Mouse (Mus musculus) CH12F3 (cell line): ENCODE measurements around the gene Lztr1.
"Not testable (repeated sequence)": the region's sequence is repeated elsewhere in the genome, so short reads cannot be mapped to it uniquely, and the experiment has no call there.

ENCODE experiments used
- in situ Hi-C: fragments of 300-500 bp; cut with MboI; formaldehyde crosslinking; loops from 2 replicates; pipeline ENCODE4 v1.14.3; 2020; ENCODE audit warnings: low sequenced_read_pairs

Gene Lztr1

DNA sequence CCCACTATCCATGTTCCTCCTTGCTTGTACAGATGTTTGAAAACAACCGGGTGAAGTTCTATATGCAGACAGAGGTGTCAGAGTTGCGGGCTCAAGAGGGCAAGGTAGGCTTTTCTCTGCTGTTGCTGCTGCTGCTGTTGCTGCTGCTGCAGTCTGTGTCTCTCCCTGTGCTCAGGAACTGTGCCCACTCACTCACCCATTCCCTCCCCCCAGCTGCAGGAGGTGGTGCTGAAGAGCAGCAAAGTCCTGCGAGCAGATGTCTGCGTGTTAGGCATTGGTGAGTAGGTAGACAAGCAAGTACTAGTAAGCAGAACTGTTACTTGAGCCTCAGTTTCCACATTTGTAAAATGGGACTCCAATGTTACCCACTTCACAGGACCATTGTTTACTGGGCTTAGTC lies 5.8 kb upstream of the Lztr1 start:
- in situ Hi-C loops = no loop called here

DNA sequence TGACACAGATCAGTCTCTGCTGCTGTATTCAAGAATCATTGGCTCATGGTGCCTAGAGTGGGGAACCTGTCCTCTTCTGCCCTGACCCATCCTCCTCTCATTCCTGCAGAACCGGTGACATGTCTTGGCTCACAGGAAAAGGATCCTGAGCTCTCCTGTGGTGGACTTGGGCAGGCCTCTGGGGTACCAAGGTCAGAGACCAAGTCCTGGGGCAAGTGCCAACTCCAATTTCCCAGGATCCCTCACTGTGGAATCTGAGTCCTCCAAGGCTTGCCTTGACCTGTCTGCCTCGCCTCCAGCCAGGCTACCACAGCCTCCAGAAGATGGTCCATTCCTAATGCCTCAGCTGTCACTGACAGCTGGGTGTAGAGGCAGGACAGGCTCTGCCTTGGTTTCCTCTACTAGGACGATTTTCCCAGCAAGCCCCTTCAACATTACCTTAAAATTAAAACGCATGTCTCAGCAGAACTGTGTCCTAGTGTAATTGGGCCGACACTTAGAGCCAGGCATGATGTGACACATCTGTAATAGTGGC lies 1.4 kb upstream of the Lztr1 start:
- in situ Hi-C loops = no loop called here

DNA sequence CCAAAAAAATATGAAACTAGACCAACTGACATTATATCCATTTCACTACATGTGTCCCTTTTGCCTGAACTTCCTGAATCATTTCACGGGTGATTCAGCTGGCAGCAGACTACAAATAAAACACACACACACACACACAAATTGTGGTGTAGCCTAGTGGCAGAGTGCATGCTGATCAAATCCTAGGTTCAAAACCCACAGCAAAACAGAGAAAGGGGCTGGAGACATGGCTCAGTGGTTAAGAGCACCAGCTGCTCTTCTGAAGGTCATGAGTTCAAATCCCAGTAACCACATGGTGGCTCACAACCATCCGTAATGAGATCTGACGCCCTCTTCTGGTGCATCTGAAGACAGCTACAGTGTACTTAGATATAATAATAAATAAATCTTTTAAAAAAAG lies 457 bp upstream of the Lztr1 start:
- in situ Hi-C loops = not testable (repeated sequence)

DNA sequence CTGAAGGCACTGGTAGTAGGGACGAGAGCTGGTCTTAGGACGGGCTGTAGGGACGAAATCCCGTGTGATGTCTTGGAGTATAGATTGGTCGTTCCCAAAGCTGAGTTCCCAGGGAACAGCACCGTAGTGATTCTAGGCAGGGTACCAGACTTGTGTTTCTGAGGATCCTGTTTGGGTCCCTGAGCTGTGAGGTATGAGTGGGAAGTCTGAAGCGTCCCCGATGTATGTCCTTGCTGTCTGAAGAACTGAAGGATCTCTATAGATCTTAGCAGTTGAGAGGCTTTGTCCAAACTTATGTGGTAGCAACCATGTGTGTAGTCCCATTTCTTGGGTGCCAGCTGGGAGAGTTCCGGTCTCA lies 731 bp downstream of the Lztr1 start:
- in situ Hi-C loops = no loop called here

DNA sequence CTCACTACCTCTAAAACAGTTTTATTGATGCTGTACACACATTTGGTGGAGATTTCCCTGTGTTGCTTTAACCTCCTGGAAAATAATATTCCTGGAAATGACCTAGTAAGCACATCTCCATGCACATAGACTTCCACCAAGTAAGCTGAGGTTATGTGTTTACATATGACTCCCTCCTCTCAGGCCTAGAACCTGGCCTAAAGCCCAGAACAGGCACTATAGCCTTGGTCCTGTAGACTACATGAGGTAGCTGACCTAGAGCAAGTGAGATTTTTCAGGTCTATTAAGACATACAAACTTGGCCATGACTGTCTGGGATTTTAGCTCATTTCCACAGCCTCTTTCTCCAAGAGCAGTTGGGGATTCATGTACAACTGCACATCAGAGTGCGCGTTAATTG lies 1.7 kb downstream of the Lztr1 start:
- in situ Hi-C loops = no loop called here

DNA sequence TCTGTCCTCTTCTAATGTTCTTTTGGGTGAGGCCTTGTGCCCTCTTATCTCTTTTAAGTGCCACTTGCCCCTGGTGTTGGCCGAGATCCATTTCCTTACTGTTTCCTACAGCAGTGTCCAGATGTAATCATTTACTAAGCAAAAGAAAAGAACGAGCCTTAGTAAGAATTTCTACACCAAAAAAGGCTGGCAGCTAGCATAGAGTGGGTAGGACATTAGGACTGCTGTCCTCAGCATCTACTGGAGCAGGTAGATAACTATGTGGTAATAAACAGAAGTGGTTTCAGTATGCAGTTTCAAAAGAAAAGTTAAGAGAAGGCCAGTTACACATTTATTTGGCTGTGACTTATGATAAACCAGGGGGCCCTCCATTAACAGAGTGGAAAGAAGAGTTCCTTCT lies 2.2 kb downstream of the Lztr1 start:
- in situ Hi-C loops = no loop called here

DNA sequence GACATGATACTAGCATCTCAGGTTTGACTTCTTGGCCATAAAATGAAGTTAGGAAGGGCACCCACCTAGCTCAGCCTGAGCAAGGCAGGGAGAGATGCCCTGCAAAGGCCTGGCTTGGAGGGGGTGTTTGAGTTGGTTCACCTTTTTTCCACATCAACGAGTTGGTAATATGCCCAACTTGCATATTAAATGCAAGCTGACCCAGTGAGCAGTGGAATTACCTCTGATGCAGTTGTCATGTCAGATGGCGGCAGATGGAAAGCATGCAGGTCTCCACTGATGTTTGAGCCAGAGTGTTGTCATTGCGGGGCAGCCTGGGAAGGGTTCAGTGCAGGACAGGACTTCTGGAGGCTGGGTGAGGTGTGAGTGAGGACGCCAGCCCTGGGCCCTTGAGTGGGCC lies 2.9 kb downstream of the Lztr1 start:
- in situ Hi-C loops = no loop called here

DNA sequence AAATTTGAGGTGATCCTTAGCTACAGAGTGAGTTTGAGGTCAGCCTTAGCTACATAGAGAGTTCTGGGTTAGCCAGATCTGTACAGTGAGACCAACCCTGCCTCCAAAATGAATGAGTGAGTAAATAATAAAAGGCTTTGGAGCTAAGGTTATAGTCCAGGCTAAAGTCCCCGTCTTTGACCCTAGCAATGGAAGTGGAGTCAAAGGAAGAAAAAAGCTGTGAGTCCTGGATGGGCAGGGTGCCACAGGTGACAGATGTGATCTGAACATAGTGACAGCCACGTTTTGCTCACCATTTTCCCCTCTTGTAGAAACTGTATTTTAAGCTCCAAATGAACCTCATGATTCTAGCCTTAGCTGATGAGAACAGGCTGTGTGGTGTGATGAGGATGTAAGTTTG lies 10.4 kb downstream of the Lztr1 start:
- in situ Hi-C loops = no loop called here

DNA sequence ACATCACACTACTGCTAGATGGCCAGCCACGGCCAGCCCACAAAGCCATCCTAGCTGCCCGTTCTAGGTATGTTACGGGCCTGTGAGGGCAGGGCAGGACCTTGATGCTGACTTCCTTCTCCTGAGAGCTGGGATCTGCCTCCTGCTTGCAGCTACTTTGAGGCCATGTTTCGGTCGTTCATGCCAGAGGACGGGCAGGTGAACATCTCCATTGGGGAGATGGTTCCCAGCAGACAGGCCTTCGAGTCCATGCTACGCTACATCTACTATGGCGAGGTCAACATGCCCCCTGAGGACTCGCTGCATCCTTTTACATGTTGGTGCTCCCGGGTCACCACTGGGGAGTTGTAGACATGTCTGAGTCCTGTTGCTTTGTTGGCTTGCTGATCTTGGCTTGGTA lies 15.7 kb downstream of the Lztr1 start:
- in situ Hi-C loops = no loop called here

DNA sequence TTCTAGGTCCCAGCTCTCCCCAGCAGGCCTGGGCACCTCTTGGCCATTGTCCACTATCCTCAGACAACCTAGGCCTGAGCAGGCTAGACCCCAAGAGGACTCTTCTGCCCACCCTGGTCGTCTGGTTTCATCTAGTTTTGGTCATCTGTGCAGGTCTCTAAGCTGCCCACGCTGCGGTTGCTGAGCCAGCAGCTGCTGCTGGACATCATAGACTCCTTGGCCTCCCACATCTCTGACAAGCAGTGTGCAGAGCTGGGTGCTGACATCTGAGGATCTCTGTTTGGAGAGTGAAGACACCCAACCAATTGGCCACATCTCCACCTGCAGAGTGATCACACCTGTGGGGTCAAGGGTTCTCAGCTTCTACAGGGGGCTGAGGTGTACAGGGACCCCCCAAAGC lies 17.0 kb downstream of the Lztr1 start:
- in situ Hi-C loops = no loop called here

DNA sequence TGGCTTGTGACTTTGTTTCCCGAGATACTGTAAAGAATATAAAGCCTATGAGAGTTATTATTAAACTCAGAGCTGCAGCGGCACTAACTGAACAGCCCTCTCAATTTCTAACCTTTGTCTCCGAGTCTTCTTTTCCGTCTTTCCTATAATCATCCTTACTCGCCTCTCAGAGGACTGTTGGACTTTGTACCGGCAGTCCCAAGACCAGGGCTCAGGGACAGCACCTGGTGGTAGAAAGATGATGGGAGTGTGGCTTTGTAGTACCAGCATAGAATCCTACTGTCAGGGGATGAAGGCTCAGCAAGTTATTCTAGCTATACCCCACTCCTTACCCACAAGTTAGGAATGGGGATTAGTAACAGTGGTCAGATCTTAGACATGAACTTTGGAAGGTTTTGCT lies 17.7 kb downstream of the Lztr1 start:
- in situ Hi-C loops = no loop called here

DNA sequence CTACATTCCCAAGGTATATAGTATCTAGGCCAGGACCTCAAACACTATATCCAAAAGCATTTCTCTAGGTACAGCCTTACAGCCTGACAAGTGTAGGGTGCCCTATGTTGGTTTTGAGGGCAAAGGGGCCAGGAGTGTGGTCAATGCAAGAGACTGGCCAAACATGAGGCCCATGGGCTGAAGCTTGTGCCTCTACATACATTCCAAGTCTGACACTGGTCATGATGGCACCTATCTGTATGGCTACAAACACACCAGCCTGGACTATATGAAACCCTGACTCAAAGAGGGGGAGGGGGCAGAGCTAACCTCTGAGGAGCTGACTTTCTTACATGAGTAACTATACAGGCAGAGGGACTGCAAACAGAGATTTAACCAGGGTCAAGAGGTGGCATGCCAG lies 19.1 kb downstream of the Lztr1 start:
- in situ Hi-C loops = no loop called here

DNA sequence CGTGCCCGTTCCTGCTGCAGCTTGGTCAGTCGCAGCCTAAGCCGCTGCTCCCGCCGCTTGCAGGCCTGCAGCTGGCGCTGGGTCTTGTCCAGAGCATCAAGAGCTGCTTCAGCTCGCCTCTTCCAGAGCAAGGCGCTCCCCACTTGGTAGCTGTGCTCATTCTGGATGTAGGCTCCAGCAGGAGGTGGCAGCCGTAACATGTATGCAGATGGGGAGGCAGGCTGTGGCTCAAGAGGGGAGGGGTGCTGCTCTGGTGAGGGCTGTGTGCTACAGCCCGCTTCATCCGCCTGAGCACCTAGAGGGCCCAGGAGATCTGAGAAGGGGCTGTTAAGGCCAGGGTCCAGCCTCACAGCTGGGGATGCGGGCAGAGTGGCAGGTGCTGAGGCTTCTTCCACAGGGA lies 19.8 kb downstream of the Lztr1 start:
- in situ Hi-C loops = no loop called here

DNA sequence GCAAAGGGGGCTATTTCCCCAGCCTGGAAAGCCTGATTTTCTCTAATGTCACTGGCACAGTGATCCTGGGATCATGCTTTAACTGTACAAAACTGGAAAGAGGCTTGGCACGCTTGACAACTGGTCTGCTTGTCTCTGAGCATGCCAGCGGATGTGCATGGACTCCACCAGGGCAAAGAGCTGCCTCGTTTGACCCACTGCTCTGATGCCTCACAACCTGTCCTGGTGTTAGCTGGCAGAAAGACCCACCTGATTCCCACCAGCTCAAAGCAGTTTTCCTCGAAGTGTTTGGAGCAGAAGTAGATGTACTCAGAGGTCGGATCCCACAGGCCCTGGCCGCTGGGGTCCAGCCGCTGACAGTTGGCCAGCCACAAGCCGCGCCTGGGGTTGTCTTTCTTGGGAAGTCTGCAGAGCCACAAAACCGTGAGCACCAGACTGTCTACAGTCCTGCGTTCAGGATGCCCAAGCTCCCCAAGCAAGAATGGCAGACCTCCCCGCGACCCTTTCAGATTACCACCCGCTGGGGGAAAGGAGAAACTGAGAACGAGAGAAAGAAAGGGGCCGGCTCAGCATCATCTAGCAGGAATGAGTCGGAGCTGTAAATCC lies 21.6 kb downstream of the Lztr1 start:
- in situ Hi-C loops = no loop called here

DNA sequence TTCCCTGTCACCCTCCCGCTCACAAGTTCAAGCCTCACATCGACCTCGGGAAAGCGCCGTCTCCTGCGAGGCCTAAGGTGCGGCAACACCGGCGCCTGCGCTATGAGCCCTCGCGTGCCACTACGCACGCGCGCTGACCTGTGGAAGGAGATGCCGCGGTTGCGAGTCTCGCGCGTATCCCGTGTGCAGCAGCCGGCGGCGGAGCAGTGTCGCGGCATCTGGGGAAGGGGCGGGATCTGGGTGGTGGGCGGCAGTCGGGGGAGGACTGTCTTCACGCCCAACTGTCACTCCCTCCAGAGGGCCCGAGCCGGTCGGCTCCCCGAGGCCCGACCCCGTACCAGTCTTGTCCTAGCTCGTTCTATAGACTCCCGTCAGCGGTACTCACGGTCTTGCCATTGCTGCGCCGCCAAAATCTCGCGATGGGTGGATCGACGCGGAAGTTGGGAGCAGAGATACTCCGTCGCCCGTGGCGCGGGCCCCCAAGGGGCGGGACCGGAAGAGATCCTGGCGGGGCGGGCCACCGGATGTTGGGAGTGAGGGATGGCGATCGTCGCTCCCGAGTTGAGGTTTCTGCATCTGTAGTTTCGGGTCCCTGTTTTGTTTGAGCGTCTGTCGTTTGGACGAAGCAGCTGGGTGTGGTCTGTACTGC lies 22.3 kb downstream of the Lztr1 start, which contains the start of gene Thap7:
Thap7 (minus strand) TSS at position 497 of the 649 bp plus-strand sequence.
- in situ Hi-C loops = no loop called here

DNA sequence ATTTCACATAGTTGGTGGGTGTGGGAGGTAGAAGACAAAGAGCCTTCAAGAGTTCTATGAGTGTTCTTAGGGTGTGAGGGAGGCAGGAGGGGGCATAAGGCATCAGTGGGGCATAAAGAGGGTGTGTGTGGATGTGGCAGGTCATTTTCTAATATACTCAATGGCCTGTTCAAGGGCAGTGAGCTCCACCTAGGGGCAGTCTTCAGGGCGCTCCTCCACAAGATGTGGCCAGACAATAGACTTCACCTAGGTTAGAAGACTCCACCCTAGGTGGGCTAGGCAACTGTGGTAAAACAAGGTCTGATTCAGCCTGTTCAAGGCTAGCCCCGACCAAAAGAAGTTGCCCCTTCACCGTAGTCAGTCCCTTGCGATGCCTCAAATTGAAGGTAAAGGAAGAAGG lies 23.8 kb downstream of the Lztr1 start:
- in situ Hi-C loops = no loop called here

DNA sequence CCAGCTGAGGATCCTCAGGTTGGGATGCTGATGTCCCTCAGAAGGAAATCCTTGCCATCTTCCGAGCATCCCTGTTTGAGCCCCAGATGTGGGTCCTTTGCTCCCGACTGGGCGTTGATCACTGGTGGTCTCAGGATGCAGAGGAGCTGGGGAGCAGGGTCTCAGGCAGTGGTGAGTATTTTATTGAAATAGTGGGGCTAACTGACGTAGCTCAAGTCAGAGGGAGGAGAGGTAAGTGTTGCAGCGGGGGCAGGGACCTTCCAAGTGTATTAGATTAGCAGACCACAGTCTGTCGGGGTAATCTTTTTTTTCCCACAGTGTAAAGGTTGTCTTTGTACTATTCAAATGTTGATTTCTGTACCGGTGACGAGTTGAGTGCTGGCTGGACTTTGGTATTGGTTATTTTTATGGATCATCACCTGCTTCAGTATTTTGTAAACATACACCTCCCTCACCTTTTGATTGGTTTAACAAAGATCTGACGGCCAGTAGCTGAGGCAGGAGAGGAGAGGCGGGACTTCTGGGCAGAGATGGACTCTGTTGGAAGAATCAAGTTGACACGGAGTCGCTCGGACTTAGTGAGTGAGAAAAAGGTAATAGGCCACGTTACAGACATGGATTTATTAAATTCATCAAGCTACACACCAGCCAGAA lies 24.3 kb downstream of the Lztr1 start:
- in situ Hi-C loops = no loop called here

DNA sequence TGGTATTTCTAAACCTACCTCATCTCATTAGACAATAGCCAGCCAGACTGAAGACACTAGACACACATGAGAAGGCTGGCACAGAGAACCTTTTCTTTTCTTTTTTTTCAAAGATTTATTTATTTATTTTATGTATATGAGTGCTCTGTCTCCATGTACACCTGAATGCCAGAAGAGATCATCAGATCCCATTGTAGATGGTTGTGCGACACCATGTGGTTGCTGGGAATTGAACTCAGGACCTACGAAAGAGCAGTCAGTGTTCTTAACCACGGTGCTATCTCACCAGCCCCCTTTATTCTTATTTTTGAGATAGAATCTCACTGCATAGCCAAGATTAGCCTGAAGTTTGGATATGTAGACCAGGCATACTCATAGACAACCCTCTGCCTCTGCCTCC lies 28.1 kb downstream of the Lztr1 start:
- in situ Hi-C loops = no loop called here

DNA sequence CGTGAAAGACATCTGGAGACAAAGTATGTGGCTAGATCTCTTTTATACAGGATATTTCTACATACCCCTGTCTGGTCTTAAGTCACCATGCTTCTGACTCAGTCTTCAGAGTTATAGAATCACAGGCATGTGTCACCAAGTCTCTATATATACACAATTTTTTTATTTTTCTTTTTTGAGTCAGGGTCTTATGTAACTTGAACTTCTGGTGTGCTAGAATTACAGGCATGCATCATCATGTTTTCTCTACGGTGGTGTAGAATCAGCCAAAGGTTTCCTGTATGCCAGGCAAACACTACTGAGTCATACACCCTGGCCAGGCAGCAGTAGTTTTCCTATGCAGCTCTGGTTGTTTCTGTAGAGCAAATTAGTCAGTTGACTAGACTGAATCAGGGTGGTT lies 34.1 kb downstream of the Lztr1 start:
- in situ Hi-C loops = no loop called here

DNA sequence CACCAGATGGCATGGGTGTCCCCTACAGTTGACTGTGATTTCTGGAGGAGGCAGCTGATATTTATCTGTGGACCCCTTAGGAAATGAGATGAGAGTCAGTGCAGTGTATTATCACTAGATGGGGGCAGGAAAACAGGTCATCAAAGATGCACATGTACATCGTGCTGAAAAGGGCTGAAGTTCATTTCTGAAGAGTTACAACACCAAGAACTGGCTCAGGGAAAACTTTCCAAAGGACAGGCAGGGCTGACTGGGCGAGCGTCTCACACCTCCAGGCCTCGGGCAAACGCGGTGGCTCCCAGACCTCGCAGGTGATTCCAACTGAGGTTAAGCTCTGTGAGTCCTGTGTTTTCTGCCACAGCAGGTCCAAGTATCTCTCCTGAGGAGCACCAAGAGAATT lies 44.3 kb downstream of the Lztr1 start:
- in situ Hi-C loops = loop anchor here (10.0 kb wide), 1 partner anchor 62 kb away; the partner anchor contains the start of gene Smpd4

DNA sequence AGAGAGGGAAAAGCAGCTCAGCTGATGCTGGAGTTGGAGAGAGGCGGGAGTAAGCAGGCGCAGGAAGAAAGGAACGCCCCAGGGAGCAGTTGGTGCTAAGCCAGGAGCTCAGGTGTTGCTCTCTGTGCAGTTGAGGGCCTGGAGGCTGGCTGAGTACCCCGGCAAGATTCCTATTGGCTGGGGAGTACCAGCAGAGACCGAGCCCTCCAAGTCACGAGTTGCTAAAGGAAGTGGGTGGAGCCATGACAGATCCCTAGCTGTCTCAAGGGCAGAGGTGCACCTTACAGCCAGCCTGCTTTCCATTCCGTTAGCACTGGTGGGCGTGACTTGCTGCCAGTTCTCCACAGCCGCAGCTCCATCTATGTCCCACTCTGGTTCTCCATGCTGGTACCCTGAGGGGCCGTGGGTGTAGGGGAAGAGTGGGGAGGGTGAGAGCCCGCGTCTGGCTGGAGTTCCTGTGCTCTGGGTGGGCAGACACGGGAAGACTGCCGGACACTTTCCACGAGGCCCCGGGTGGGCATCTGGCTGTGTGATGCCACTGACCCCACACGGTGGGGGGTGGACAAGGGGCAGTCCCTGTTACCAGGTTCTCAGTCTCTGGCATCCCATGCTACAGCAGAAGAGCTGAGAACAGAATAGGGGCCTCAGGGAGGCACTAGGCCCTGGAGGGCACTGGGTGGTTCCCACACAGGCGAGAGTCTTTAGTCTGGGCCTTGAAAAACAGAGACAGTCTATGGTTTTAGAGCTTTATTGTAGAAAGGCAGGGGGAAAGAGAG lies 45.6 kb downstream of the Lztr1 start:
- in situ Hi-C loops = loop anchor here (10.0 kb wide), 1 partner anchor 61 kb away; the partner anchor contains the start of gene Smpd4
